21 mouse cellular contexts compared by ENCODE assay signal in the genomic region with DNA sequence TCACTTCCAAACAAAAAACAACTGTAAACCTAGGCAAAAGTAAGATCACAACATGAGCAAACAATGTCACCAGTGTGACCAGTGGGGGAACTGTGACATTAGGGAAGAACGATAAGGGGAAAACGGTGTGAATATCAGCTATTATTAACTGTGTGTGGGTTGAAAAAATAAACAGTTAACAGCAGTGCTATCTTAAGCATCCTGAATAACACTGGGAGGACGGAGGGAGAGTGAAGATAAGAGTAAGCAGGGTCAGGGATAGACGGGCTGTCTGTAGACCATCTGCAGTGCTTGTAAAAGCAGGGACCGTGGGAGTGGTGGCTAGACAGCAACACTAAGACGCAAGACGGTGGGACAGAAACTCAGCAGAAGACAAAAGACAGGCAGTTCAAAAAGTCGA. TPM values are rescaled to one million over a fixed set of nuclear protein-coding genes. Genes with fewer than 3 reads are reported as not detected.
DNase-seq lines count a peak whose midpoint lies in the region; ATAC-seq and TF ChIP-seq lines count a peak whose summit lies in the region.
"Had no signal": no experiment of that assay in that cellular context is flagged by ENCODE, and none has a peak within 500 bp of the region (broad histone marks: within the 10 kb centered on the region; RNA-seq: fewer than 3 reads in every experiment).

No protein-coding gene starts in this region.

- peaks cover 8% of the 10 kb centered on the region for H3K36me3 ChIP-seq in heart, embryonic 16.5 days (ENCODE audit: control insufficient read depth, insufficient read depth)
- peaks cover 63% of the 10 kb centered on the region for H3K36me3 ChIP-seq in G1E (replicated peaks)
- H3K36me3 ChIP-seq in liver, embryonic 16.5 days (ENCODE audit: control insufficient read depth, insufficient read depth), result peaks cover 11% of the 10 kb centered on the region

- H3K4me1 ChIP-seq in heart, embryonic 16.5 days (ENCODE audit: control insufficient read depth, insufficient read depth, low read length), result peaks cover 15% of the 10 kb centered on the region
- peaks cover 21% of the 10 kb centered on the region for H3K4me1 ChIP-seq in G1E (ENCODE audit: insufficient read depth, low read depth, low read length)
- H3K4me1 ChIP-seq in liver, embryonic 16.5 days (ENCODE audit: control insufficient read depth, low read depth, low read length), result no peaks in the 10 kb centered on the region
- H3K4me1 ChIP-seq: forebrain, embryonic 12.5 days; limb, embryonic 12.5 days; midbrain, embryonic 12.5 days had no signal

- H3K9ac ChIP-seq in heart, embryonic 16.5 days (ENCODE audit: low read length), result no peak overlapping the region
- H3K9ac ChIP-seq in liver, embryonic 16.5 days (ENCODE audit: low read depth, low read length), result no peak overlapping the region
- H3K9ac ChIP-seq: forebrain, embryonic 12.5 days; limb, embryonic 12.5 days; lung, embryonic 14.5 days; midbrain, embryonic 12.5 days had no signal

- intact Hi-C loops in gastrocnemius, postnatal 36 days (cut with DNase I), result no loop called here

- H3K4me3 ChIP-seq in heart, embryonic 16.5 days (ENCODE audit: low read length), result no peak overlapping the region
- no peak overlapping the region for H3K4me3 ChIP-seq in G1E (ENCODE audit: low read depth, low read length)
- H3K4me3 ChIP-seq in liver, embryonic 16.5 days (ENCODE audit: low read depth, low read length), result no peak overlapping the region
- H3K4me3 ChIP-seq: forebrain, embryonic 12.5 days; limb, embryonic 12.5 days; midbrain, embryonic 12.5 days had no signal

- H3K9me3 ChIP-seq in heart, embryonic 16.5 days (replicated peaks; ENCODE audit: control insufficient read depth, low read length), result no peaks in the 10 kb centered on the region
- no peaks in the 10 kb centered on the region for H3K9me3 ChIP-seq in G1E (replicated peaks)
- no peaks in the 10 kb centered on the region for H3K9me3 ChIP-seq in liver, embryonic 16.5 days (replicated peaks; ENCODE audit: control insufficient read depth, low read length)
- H3K9me3 ChIP-seq: forebrain, embryonic 12.5 days; limb, embryonic 12.5 days; midbrain, embryonic 12.5 days had no signal

- H3K4me2 ChIP-seq in heart, embryonic 16.5 days (ENCODE audit: low read depth, low read length), result peak overlapping the region; percentile 7; the same call in 1 of the 2 replicates
- H3K4me2 ChIP-seq in liver, embryonic 16.5 days (ENCODE audit: low read depth, low read length), result no peak overlapping the region
- H3K4me2 ChIP-seq: forebrain, embryonic 12.5 days; limb, embryonic 12.5 days; lung, embryonic 14.5 days; midbrain, embryonic 12.5 days had no signal

- ATAC-seq in heart, embryonic 16.5 days (replicated peaks; ENCODE audit: extremely low read depth, insufficient read depth, low FRiP score), result peak; percentile 58; the same call in 1 of the 2 replicates
- ATAC-seq in G1E (ENCODE audit: extremely low read depth, insufficient number of reproducible peaks, low FRiP score, poor library complexity, severe bottlenecking), result peak; percentile 90
- 0 out of 2 replicates have a peak, but pooled peaks have one; percentile 39 for ATAC-seq in liver, embryonic 16.5 days (ENCODE audit: low read depth)
- ATAC-seq: hindbrain, postnatal 0 days; intestine, postnatal 0 days had no signal

- no peak overlapping the region; the same call in 1 of the 2 replicates for H3K27ac ChIP-seq in heart, embryonic 16.5 days (ENCODE audit: low read length)
- no peak overlapping the region for H3K27ac ChIP-seq in liver, embryonic 16.5 days (ENCODE audit: low read length)
- H3K27ac ChIP-seq: forebrain, embryonic 12.5 days; hindbrain, postnatal 0 days; kidney, postnatal 0 days; limb, embryonic 12.5 days; midbrain, embryonic 12.5 days had no signal

- TF ChIP-seq CTCF in G1E (IDR thresholded peaks at IDR 0.05; ENCODE audit: low read depth, low read length), result no peak

- no peaks in the 10 kb centered on the region for H3K27me3 ChIP-seq in heart, embryonic 16.5 days (ENCODE audit: control insufficient read depth, insufficient read depth, low read length)
- H3K27me3 ChIP-seq in G1E (ENCODE audit: insufficient read depth, low read length), result no peaks in the 10 kb centered on the region
- H3K27me3 ChIP-seq in liver, embryonic 16.5 days (ENCODE audit: control insufficient read depth, insufficient read depth, low read depth, low read length), result no peaks in the 10 kb centered on the region
- H3K27me3 ChIP-seq: forebrain, embryonic 12.5 days; limb, embryonic 12.5 days; midbrain, embryonic 12.5 days had no signal

- 13% methylated on average over 8 of the region's 8 CpGs for WGBS in heart, embryonic 16.5 days
- 19% methylated on average over 8 of the region's 8 CpGs for WGBS in liver, embryonic 16.5 days (ENCODE audit: insufficient replicate concordance)

- DNase-seq in embryo, embryonic 10 days (ENCODE audit: low spot score), result peak; percentile 40
- no peak for DNase-seq in embryo, embryonic 9.5 days (ENCODE audit: extremely low spot score)
- DNase-seq in heart, adult 11 months, result no peak
- DNase-seq in G1E (ENCODE audit: low spot score), result no peak
- DNase-seq in gastrocnemius, postnatal 36 days, result no peak
- DNase-seq in adrenal gland, adult 2 months, result no peak
- DNase-seq: cerebellum, adult 18-20 months; cerebellum, postnatal 25 days; gastrocnemius, postnatal 14 days; lung, embryonic 14.5 days; lung, postnatal 36 days; right cerebral cortex, adult 18-20 months; thymus, postnatal 36 days had no signal

RNA-seq across cellular contexts. Expression of gene Rictor, which starts 35.5 kb away (rescaled TPM):
- polyA plus RNA-seq in heart, embryonic 16.5 days (2015; fragmentation: Nextera tagmentation; extraction: Ambion mirVana), result 29.9 and 33.0 TPM in 2 replicates
- total RNA-seq in G1E (2014; fragmentation: Nextera tagmentation) (75.4 and 92.6 TPM in 2 replicates), G1E (2017) (53.6 and 61.5 TPM in 2 replicates)
- polyA plus RNA-seq in G1E (2012), result 0.32 and 0.75 TPM in 2 replicates
- polyA plus RNA-seq in liver, embryonic 16.5 days (2015; fragmentation: Nextera tagmentation; extraction: Ambion mirVana), result 21.2 and 21.5 TPM in 2 replicates
- 1 to 10 TPM; 7.3 to 9.0 TPM for total RNA-seq in gastrocnemius, postnatal 36 days (2021)
- total RNA-seq in adrenal gland, adult 2 months (2021), result 10 to 100 TPM; 18.0 to 28.5 TPM
- polyA plus RNA-seq in adrenal gland, adult 2 months (2012; rRNA removed), result 2.3 and 2.9 TPM in 2 replicates

Comparison
In these comparisons a context has a peak if more than half of its experiments do, and no peak if none do; other contexts are left out.
1. ATAC-seq: peak in every context shown above with its lines; median percentile 90 in G1E; 58 in heart, embryonic 16.5 days; 39 in liver, embryonic 16.5 days.